Mouse (Mus musculus) testis, adult 2 months (tissue): ENCODE results near the gene Mecp2.

Experiments
- CTCF ChIP-seq: fragments of 200-500 bp; IDR thresholded peaks from 2 replicates; pipeline ENCODE4 v1.5.1; 2012; ENCODE audit warnings: low read depth, mild to moderate bottlenecking, inconsistent platforms, low read length, moderate library complexity; ENCODE audit not compliant: control insufficient read depth, insufficient read depth, insufficient replicate concordance
- POLR2A ChIP-seq: fragments of 200-500 bp; IDR thresholded peaks from 2 replicates; pipeline ENCODE4 v1.6.1; 2012; ENCODE audit warnings: low read depth, mild to moderate bottlenecking, inconsistent platforms, low read length, moderate library complexity; ENCODE audit not compliant: control insufficient read depth

DNA sequence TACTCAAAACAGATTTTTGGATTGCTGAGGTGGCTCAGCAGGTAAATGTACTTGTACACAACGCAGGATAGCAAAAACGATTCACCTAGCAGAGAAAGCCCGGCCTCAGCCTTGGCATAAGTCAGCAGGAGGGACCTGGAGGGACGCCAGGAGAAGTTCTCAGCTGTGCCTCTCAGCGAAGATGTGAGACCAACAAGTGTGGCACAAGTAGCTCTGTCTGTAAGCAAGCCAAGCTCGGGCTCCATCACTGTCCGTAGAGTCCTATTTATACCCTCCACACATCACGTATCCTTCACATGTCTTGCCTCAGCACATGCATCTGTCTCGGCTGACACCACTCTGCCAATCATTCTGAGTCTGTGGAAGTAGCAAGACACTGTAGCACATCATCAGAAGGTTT, 67.3 kb downstream of the Mecp2 start:
- TF ChIP-seq CTCF (no peak), POLR2A (no peak)
